Mouse (Mus musculus) ES-Bruce4 (cell line): ENCODE results near the gene Shisa8. TPM values are rescaled to one million over a fixed set of nuclear protein-coding genes. Genes with fewer than 3 reads are reported as not detected.

Experiments
- H3K27ac ChIP-seq: 2 replicates; pipeline ENCODE4 v1.5.1; 2012; ENCODE audit warnings: low read length, inconsistent platforms; ENCODE audit not compliant: insufficient read depth
- H3K27me3 ChIP-seq: 2 replicates; pipeline ENCODE4 v1.6.1; 2012; ENCODE audit warnings: mild to moderate bottlenecking, low read length, inconsistent platforms; ENCODE audit not compliant: control insufficient read depth, poor library complexity, insufficient read depth, severe bottlenecking
- H3K36me3 ChIP-seq: 2 replicates; pipeline ENCODE4 v1.6.1; 2012; ENCODE audit warnings: inconsistent platforms, mild to moderate bottlenecking, low read length, moderate library complexity; ENCODE audit not compliant: control insufficient read depth, poor library complexity, insufficient read depth, severe bottlenecking
- H3K4me1 ChIP-seq: one replicate; pipeline ENCODE4 v1.8.1; 2011; ENCODE audit warnings: low read length; ENCODE audit not compliant: control insufficient read depth, insufficient read depth
- H3K4me3 ChIP-seq: 2 replicates; pipeline ENCODE4 v1.5.1; 2011; ENCODE audit warnings: low read depth, mild to moderate bottlenecking, low read length
- H3K9ac ChIP-seq: 2 replicates; pipeline ENCODE4 v1.6.1; 2012; ENCODE audit warnings: low read depth, mild to moderate bottlenecking, inconsistent platforms; ENCODE audit not compliant: poor library complexity, severe bottlenecking
- H3K9me3 ChIP-seq: replicated peaks from 2 replicates; pipeline ENCODE4 v1.6.1; 2012; ENCODE audit warnings: mild to moderate bottlenecking, low read length, inconsistent platforms; ENCODE audit not compliant: control insufficient read depth, poor library complexity, insufficient read depth, severe bottlenecking
- CTCF ChIP-seq: IDR thresholded peaks from one replicate; pipeline ENCODE4 v1.8.1; 2011; ENCODE audit warnings: low read depth, low read length
- EP300 ChIP-seq: IDR thresholded peaks from 2 replicates; pipeline ENCODE4 v1.6.1; 2011; ENCODE audit warnings: low read depth, low read length; ENCODE audit not compliant: insufficient read depth
- POLR2A ChIP-seq: IDR thresholded peaks from one replicate; pipeline ENCODE4 v1.8.1; 2011; ENCODE audit warnings: low read length; ENCODE audit not compliant: insufficient read depth
- polyA plus RNA-seq: library from polyadenylated mRNA; stranded (reverse); fragments of >200 nt; gene quantifications from 2 replicates; pipeline ENCODE4 v1.2.4, GENCODE M21; 2011; ENCODE audit warnings: low read depth; ENCODE audit not compliant: missing spikeins, insufficient read depth, insufficient read length

Gene Shisa8
- polyA plus RNA-seq, 1 experiment = 7.4 TPM

DNA sequence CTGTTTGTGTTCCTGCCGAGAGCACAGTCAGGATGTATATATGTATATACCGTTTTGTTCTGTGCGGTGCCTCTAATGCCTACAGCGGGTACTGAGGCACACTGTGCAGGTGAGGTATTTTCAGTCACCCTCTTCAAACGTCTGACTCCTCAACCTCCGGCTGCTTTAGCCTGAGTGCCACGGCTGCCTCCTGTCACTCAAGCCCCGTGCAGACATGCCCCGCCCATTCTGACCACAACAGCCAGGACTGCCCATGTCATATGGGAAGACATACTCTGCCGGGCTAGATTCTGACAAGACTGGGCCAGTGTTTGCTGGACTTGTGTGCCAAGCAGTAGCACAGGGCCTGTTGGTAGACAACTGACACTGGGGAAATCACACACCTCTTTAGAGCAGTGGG is 23.0 kb upstream of the Shisa8 start:
- H3K36me3 ChIP-seq = peaks cover 16% of the 10 kb centered on the region
- H3K9ac ChIP-seq = no peak overlapping the region
- no peaks in the 10 kb centered on the region for H3K4me1 ChIP-seq
- H3K27ac ChIP-seq = no peak overlapping the region
- H3K27me3 ChIP-seq = no peaks in the 10 kb centered on the region
- TF ChIP-seq EP300 = no peak
- no peak for TF ChIP-seq POLR2A
- no peak for TF ChIP-seq CTCF
- no peak overlapping the region for H3K4me3 ChIP-seq
- H3K9me3 ChIP-seq = no peaks in the 10 kb centered on the region

DNA sequence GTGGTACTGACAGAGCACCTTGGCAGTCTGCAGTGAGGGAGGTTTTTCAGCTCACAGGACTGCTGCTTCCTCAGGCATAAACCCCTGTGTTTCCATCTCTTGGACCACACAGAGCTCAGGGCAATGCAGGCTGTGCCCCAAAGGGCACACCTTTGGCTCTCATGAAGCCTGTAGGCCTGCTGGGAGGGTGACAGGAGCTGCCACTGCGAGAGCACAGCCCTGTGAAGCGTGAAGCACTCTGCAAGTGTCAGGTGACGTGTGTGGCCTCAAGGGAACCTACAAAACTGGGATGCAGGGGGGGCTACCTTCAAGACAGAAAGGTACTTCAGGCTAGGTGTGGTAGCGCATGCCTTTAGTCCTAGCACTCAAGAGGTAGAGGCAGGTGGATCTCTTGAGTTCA is 20.0 kb upstream of the Shisa8 start:
- Histone ChIP-seq H3K36me3 (0 out of 2 replicates have a peak, but pooled peaks cover 3% of the 10 kb centered on the region), H3K27ac (no peak overlapping the region), H3K27me3 (no peaks in the 10 kb centered on the region), H3K4me3 (no peak overlapping the region), H3K9me3 (no peaks in the 10 kb centered on the region), H3K9ac (no peak overlapping the region), H3K4me1 (peaks cover 4% of the 10 kb centered on the region)
- no peak for TF ChIP-seq CTCF
- TF ChIP-seq EP300 = no peak
- no peak for TF ChIP-seq POLR2A

- Histone ChIP-seq H3K36me3 (0 out of 2 replicates have a peak, but pooled peaks cover 3% of the 10 kb centered on the region), H3K27ac (no peak overlapping the region), H3K4me3 (no peak overlapping the region)
Measured at GRCm38 (mm10) chr15:82231591-82232378, 19.2 kb upstream of the Shisa8 start.

GRCm38 (mm10) chr15:82231100-82231499 is 18.5 kb upstream of the Shisa8 start:
- Histone ChIP-seq H3K9me3 (no peaks in the 10 kb centered on the region), H3K36me3 (0 out of 2 replicates have a peak, but pooled peaks cover 3% of the 10 kb centered on the region), H3K27ac (no peak overlapping the region), H3K27me3 (no peaks in the 10 kb centered on the region), H3K4me3 (no peak overlapping the region), H3K4me1 (peaks cover 4% of the 10 kb centered on the region), H3K9ac (no peak overlapping the region)
- no peak for TF ChIP-seq EP300

More at GRCm38 (mm10) chr15:82231591-82232378, 19.2 kb upstream of the Shisa8 start:
- TF ChIP-seq POLR2A (no peak), EP300 (no peak), CTCF (no peak)
- H3K27me3 ChIP-seq = no peaks in the 10 kb centered on the region
- H3K9me3 ChIP-seq = no peaks in the 10 kb centered on the region
- peaks cover 4% of the 10 kb centered on the region for H3K4me1 ChIP-seq
- no peak overlapping the region for H3K9ac ChIP-seq

GRCm38 (mm10) chr15:82230098-82230611 is 17.5 kb upstream of the Shisa8 start:
- Histone ChIP-seq H3K9ac (no peak overlapping the region), H3K4me1 (peaks cover 4% of the 10 kb centered on the region), H3K27me3 (no peaks in the 10 kb centered on the region), H3K27ac (no peak overlapping the region), H3K36me3 (0 out of 2 replicates have a peak, but pooled peaks cover 3% of the 10 kb centered on the region), H3K4me3 (no peak overlapping the region), H3K9me3 (no peaks in the 10 kb centered on the region)
- TF ChIP-seq EP300 = no peak
- no peak for TF ChIP-seq POLR2A
- TF ChIP-seq CTCF = no peak

- no peak overlapping the region for H3K27ac ChIP-seq
- no peaks in the 10 kb centered on the region for H3K27me3 ChIP-seq
- H3K36me3 ChIP-seq = 0 out of 2 replicates have a peak, but pooled peaks cover 3% of the 10 kb centered on the region
- peaks cover 4% of the 10 kb centered on the region for H3K4me1 ChIP-seq
- no peak for TF ChIP-seq CTCF
- no peak for TF ChIP-seq POLR2A
- TF ChIP-seq EP300 = no peak
- H3K9ac ChIP-seq = no peak overlapping the region
- H3K4me3 ChIP-seq = no peak overlapping the region
- no peaks in the 10 kb centered on the region for H3K9me3 ChIP-seq
Measured at GRCm38 (mm10) chr15:82229542-82230045, 17.0 kb upstream of the Shisa8 start.
